Mouse (Mus musculus) hindbrain, postnatal 0 days (tissue): ENCODE measurements at regions not wholly inside any gene's neighbourhood (a gene's known extent, or its start where the extent isn't known, plus 50 kb on each side); places are given as distances from the start of the nearest gene placed in this dataset.

Experiments used
- ATAC-seq: fragments of 200-750 bp; cut with Nextera tagmentation; 2 replicates; pipeline ENCODE4 v1.8.0; 2017; ENCODE audit warnings: mild to moderate bottlenecking, moderate TSS enrichment, moderate library complexity
- DNase-seq: peaks from one replicate; pipeline ENCODE4 v3.0.0-alpha.2; 2015; ENCODE audit warnings: low spot score
- H3K27ac ChIP-seq: fragments of 300-500 bp; sonication (generic); 2 replicates; pipeline ENCODE4 v1.5.1; 2014; ENCODE audit warnings: mild to moderate bottlenecking
- H3K27me3 ChIP-seq: fragments of 300-500 bp; sonication (generic); 2 replicates; pipeline ENCODE4 v1.6.1; 2014; ENCODE audit warnings: low read length, mixed read lengths; ENCODE audit not compliant: insufficient read depth
- H3K36me3 ChIP-seq: fragments of 300-500 bp; sonication (generic); 2 replicates; pipeline ENCODE4 v1.6.1; 2014; ENCODE audit warnings: low read length, mixed read lengths; ENCODE audit not compliant: insufficient read depth
- H3K4me1 ChIP-seq: fragments of 300-500 bp; sonication (generic); 2 replicates; pipeline ENCODE4 v1.6.1; 2014; ENCODE audit warnings: antibody characterized with exemption, low read length, mixed read lengths; ENCODE audit not compliant: insufficient read depth
- H3K4me2 ChIP-seq: fragments of 300-500 bp; sonication (generic); 2 replicates; pipeline ENCODE4 v1.6.1; 2014; ENCODE audit warnings: low read depth, mild to moderate bottlenecking, low read length, moderate library complexity, mixed read lengths
- H3K4me3 ChIP-seq: fragments of 300-500 bp; sonication (generic); 2 replicates; pipeline ENCODE4 v1.5.1; 2014; ENCODE audit warnings: low read length
- H3K9ac ChIP-seq: fragments of 300-500 bp; sonication (generic); replicated peaks from 2 replicates; pipeline ENCODE4 v1.6.1; 2014; ENCODE audit warnings: mild to moderate bottlenecking, low read length, moderate library complexity, mixed read lengths
- H3K9me3 ChIP-seq: fragments of 300-500 bp; sonication (generic); 2 replicates; pipeline ENCODE4 v1.6.1; 2016; ENCODE audit warnings: low read length, mixed read lengths
- CTCF ChIP-seq: IDR thresholded peaks from 2 replicates; pipeline ENCODE4 v1.5.1; 2016; ENCODE audit warnings: antibody characterized with exemption, control low read depth, low read depth
- WGBS: fragments of 180-500 bp; shearing (Covaris S2); extraction: QIAGEN DNeasy Blood & Tissue Kit; methylation state at CpG from one replicate; pipeline ENCODE4 v1.1.7; 2014; 5-methylcytosine and 5-hydroxymethylcytosine counted together

GRCm38 (mm10) chr4:87695811-87696210, 337.4 kb downstream of the Mllt3 start:
- H3K36me3 ChIP-seq, result no peaks in the 10 kb centered on the region
- DNase-seq, result peak; percentile 39
- no peak overlapping the region for H3K27ac ChIP-seq
- no peak for TF ChIP-seq CTCF
- no peaks in the 10 kb centered on the region for H3K27me3 ChIP-seq
- no peak overlapping the region for H3K9ac ChIP-seq
- no peaks in the 10 kb centered on the region for H3K9me3 ChIP-seq
- WGBS, result 68% methylated on average over 5 of the region's 5 CpGs
- H3K4me2 ChIP-seq, result no peak overlapping the region
- 0 out of 2 replicates have a peak, but pooled peaks have one; percentile 10 for ATAC-seq
- H3K4me3 ChIP-seq, result no peak overlapping the region
- no peaks in the 10 kb centered on the region for H3K4me1 ChIP-seq

- WGBS, result 85% methylated on average over 2 of the region's 2 CpGs
- H3K4me3 ChIP-seq, result no peak overlapping the region
- no peak for ATAC-seq
- no peaks in the 10 kb centered on the region for H3K27me3 ChIP-seq
- no peak overlapping the region for H3K9ac ChIP-seq
- no peaks in the 10 kb centered on the region for H3K9me3 ChIP-seq
- H3K4me1 ChIP-seq, result no peaks in the 10 kb centered on the region
- H3K4me2 ChIP-seq, result no peak overlapping the region
- no peak for DNase-seq
- no peak for TF ChIP-seq CTCF
- H3K27ac ChIP-seq, result no peak overlapping the region
- H3K36me3 ChIP-seq, result no peaks in the 10 kb centered on the region
These were observed 340.4 kb downstream of the Mllt3 start for GRCm38 (mm10) chr4:87692741-87693140.

GRCm38 (mm10) chr4:87684952-87685351, 348.2 kb downstream of the Mllt3 start:
- WGBS, result 63% methylated on average over 1 of the region's 1 CpGs
- no peak for DNase-seq

GRCm38 (mm10) chr4:87682783-87683182, 350.4 kb downstream of the Mllt3 start:
- H3K9ac ChIP-seq, result no peak overlapping the region
- no peak for TF ChIP-seq CTCF
- ATAC-seq (no peak), DNase-seq (no peak)
- H3K27ac ChIP-seq, result no peak overlapping the region
- no peak overlapping the region for H3K4me3 ChIP-seq
- H3K27me3 ChIP-seq, result no peaks in the 10 kb centered on the region
- H3K4me2 ChIP-seq, result no peak overlapping the region
- WGBS, result 90% methylated on average over 2 of the region's 2 CpGs
- H3K9me3 ChIP-seq, result no peaks in the 10 kb centered on the region
- no peaks in the 10 kb centered on the region for H3K36me3 ChIP-seq
- no peaks in the 10 kb centered on the region for H3K4me1 ChIP-seq

More at GRCm38 (mm10) chr4:87684952-87685351, 348.2 kb downstream of the Mllt3 start:
- ATAC-seq, result no peak
- Histone ChIP-seq H3K4me2 (no peak overlapping the region), H3K27me3 (no peaks in the 10 kb centered on the region), H3K4me1 (no peaks in the 10 kb centered on the region), H3K27ac (no peak overlapping the region), H3K9ac (no peak overlapping the region), H3K36me3 (no peaks in the 10 kb centered on the region), H3K9me3 (no peaks in the 10 kb centered on the region), H3K4me3 (no peak overlapping the region)
- TF ChIP-seq CTCF, result no peak

- Histone ChIP-seq H3K36me3 (no peaks in the 10 kb centered on the region), H3K9me3 (no peaks in the 10 kb centered on the region), H3K4me1 (0 out of 2 replicates have a peak, but pooled peaks cover 4% of the 10 kb centered on the region), H3K4me2 (no peak overlapping the region), H3K9ac (no peak overlapping the region), H3K27ac (no peak overlapping the region), H3K27me3 (no peaks in the 10 kb centered on the region), H3K4me3 (no peak overlapping the region)
- DNase-seq, result no peak
- WGBS, result 78% methylated on average over 3 of the region's 3 CpGs
- no peak for ATAC-seq
- no peak for TF ChIP-seq CTCF
These were observed 362.1 kb downstream of the Mllt3 start for GRCm38 (mm10) chr4:87671101-87671500.

- WGBS, result 85% methylated on average over 2 of the region's 2 CpGs
- no peak for DNase-seq
- Histone ChIP-seq H3K27ac (no peak overlapping the region), H3K4me1 (0 out of 2 replicates have a peak, but pooled peaks cover 4% of the 10 kb centered on the region), H3K4me3 (no peak overlapping the region), H3K4me2 (no peak overlapping the region), H3K9me3 (no peaks in the 10 kb centered on the region), H3K9ac (no peak overlapping the region), H3K36me3 (no peaks in the 10 kb centered on the region), H3K27me3 (no peaks in the 10 kb centered on the region)
- ATAC-seq, result no peak
- TF ChIP-seq CTCF, result no peak
These were observed 363.0 kb downstream of the Mllt3 start for GRCm38 (mm10) chr4:87670167-87670566.

- Histone ChIP-seq H3K9ac (no peak overlapping the region), H3K4me1 (0 out of 2 replicates have a peak, but pooled peaks cover 4% of the 10 kb centered on the region), H3K4me2 (no peak overlapping the region), H3K27ac (no peak overlapping the region), H3K36me3 (no peaks in the 10 kb centered on the region), H3K9me3 (no peaks in the 10 kb centered on the region), H3K4me3 (no peak overlapping the region), H3K27me3 (no peaks in the 10 kb centered on the region)
- 53% methylated on average over 1 of the region's 1 CpGs for WGBS
- no peak for TF ChIP-seq CTCF
- ATAC-seq, result no peak
- DNase-seq, result no peak
These were observed 363.7 kb downstream of the Mllt3 start for GRCm38 (mm10) chr4:87669480-87669879.
